Mouse (Mus musculus) heart, postnatal 25 days (tissue): ENCODE measurements at regions not wholly inside any gene's neighbourhood (a gene's known extent, or its start where the extent isn't known, plus 50 kb on each side); places are given as distances from the start of the nearest gene placed in this dataset.

Experiments used
- DNase-seq: peaks from one replicate; pipeline ENCODE4 v3.0.0; 2022; ENCODE audit warnings: low spot score
- intact Hi-C: fragments of 180-260 bp; cut with DNase I; formaldehyde crosslinking; loops from one replicate; pipeline ENCODE4 v1.15.1; 2025

GRCm38 (mm10) chr9:62590407-62591195 lies 53.8 kb upstream of the Coro2b start:
- intact Hi-C loops: no loop called here
- no peak for DNase-seq

- DNase-seq: no peak
- intact Hi-C loops: no loop called here
These were observed 54.3 kb upstream of the Coro2b start for GRCm38 (mm10) chr9:62591196-62591485.

GRCm38 (mm10) chr9:62598056-62598455 lies 61.2 kb upstream of the Coro2b start:
- DNase-seq: no peak
- intact Hi-C loops: no loop called here

GRCm38 (mm10) chr9:62598956-62599355 lies 62.1 kb upstream of the Coro2b start:
- intact Hi-C loops: no loop called here

GRCm38 (mm10) chr9:62610526-62610925 lies 67.1 kb upstream of the Itga11 start:
- intact Hi-C loops: no loop called here
- DNase-seq: no peak

More at GRCm38 (mm10) chr9:62598956-62599355, 62.1 kb upstream of the Coro2b start:
- DNase-seq: no peak

- DNase-seq: peak; percentile 14
These were observed 66.2 kb upstream of the Itga11 start for GRCm38 (mm10) chr9:62611452-62611851.

DNA sequence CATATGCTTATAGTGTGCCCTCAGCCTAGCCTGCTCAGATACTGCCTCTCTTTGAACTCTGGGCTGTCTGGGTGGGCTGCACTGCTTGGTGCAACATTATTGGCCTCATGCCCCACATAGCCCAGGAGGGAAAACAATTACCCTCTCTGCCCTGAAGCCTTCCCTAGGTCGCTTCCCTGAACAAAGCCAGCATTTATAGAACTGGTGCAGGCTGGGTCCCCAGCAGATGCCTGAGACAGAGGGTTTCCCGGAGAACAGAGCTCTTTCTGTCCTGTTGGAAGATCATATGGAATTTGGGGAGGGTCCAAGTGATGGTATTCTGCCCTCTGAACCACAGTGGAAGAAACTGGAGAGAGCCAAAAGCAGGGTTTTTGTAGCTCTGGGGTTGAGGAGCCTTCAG lies 64.6 kb upstream of the Itga11 start:
- intact Hi-C loops: no loop called here
- DNase-seq: no peak

More at GRCm38 (mm10) chr9:62611452-62611851, 66.2 kb upstream of the Itga11 start:
- intact Hi-C loops: no loop called here

- intact Hi-C loops: no loop called here
- no peak for DNase-seq
These were observed 63.8 kb upstream of the Itga11 start for GRCm38 (mm10) chr9:62613806-62614205.

DNA sequence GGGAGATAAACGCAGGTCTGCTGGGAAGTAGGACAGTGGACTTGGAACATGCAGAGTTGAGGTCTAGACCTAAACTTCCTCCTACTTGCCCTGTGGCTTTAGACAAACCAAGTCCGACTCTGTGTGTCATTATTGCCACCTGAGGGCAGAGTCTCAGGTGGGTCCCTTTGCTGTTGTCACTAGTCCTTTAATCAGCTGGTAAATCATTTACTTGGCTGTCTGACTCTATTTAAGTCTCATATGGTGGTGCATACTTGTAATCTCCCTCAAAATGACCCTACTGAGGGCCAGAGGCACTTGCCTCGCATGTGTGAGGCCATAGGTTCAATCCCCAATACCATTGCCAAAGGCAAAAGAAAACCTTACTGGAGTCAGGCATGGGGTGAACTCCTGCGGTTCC lies 62.7 kb upstream of the Itga11 start:
- no peak for DNase-seq
- intact Hi-C loops: no loop called here

- intact Hi-C loops: no loop called here
- DNase-seq: no peak
These were observed 61.8 kb upstream of the Itga11 start for GRCm38 (mm10) chr9:62615799-62616198.

GRCm38 (mm10) chr9:62618994-62619393 lies 58.6 kb upstream of the Itga11 start:
- intact Hi-C loops: no loop called here
- no peak for DNase-seq

- DNase-seq: no peak
- intact Hi-C loops: no loop called here
These were observed 56.7 kb upstream of the Itga11 start for GRCm38 (mm10) chr9:62620901-62621445.

GRCm38 (mm10) chr9:62622106-62622505 lies 55.5 kb upstream of the Itga11 start:
- intact Hi-C loops: no loop called here
- DNase-seq: no peak

- DNase-seq: no peak
- intact Hi-C loops: no loop called here
These were observed 53.0 kb upstream of the Itga11 start for GRCm38 (mm10) chr9:62624562-62625044.

GRCm38 (mm10) chr9:62627071-62628000 lies 50.3 kb upstream of the Itga11 start:
- DNase-seq: peak; percentile 66
- intact Hi-C loops: no loop called here
